Mouse (Mus musculus): ENCODE results near the gene Ikzf3. TPM values are rescaled to one million over a fixed set of nuclear protein-coding genes. Genes with fewer than 3 reads are reported as not detected.

The Ikzf3 gene
- total RNA-seq, 4 experiments from 2014 or later: not detected

DNA sequence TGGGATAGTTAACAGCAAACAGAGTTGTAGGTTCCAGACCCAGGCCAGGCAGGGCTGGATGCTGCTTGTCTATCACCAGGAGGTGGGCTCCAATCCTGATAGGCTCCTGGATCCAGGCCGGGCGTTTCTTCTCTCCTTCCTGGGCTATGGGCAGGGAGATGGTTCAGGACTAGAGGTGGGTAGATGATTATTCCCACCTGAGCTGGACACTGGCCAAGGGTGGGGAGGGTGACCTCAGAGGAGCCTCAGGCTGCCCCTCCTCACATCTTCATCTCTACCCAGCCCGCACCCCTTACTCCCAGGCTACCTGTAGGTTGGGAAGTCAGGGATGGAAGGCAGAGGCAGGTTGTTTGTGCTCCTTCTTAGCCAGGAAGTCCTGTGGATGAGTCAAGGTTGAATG is 96.4 kb downstream of the Ikzf3 start:
- DNase-seq (ENCODE audit: low spot score in 2 of 2): no peak

DNA sequence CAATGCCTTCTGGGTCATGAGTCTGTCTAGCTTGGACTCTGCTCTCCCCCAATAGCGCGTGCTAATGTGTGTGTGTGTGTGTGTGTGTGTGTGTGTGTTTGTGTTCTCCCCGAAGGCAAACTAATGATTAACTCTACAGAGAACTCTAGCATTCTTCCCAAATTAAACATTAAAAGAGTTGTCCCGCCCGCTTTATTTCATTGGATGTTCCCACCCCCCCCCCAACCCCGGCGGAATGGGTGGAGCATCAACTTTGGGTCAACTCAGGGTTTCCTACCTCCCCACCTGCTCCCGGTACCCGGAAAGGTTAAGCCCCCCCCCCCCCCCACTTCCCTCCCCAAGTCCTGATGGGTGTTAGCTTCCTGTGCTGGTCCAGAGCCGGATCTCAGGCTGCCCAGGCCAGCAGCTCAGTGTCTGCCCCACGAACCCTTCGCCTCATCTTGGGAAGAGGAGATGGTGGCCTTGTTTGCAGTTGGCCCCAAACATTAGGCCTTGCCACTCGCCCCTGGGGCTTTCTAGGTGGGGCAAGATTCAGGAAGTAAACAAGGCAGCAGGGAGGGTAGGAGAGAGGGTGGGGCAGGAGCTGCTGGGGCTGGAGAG is 97.5 kb downstream of the Ikzf3 start:
- no peak for DNase-seq (ENCODE audit: low spot score in 2 of 2)

DNA sequence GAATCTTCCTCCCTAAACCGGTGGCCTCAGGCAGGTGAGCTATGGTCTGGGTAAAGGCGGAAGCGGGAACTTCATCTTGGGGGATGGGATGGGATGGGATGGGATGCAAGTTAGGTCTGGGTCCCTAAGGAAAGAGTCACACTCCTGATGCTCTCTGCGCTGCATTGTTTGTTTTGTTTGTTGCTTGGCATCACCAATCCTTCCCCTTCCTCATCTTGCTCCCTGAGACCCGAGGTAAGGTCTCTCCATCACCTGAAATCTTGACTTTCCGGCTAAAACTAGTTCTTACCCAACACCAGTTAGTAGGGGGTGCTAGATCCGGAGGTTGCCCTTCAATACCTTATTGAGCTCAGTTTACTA is 98.4 kb downstream of the Ikzf3 start:
- DNase-seq (ENCODE audit: low spot score in 2 of 2): no peak

DNA sequence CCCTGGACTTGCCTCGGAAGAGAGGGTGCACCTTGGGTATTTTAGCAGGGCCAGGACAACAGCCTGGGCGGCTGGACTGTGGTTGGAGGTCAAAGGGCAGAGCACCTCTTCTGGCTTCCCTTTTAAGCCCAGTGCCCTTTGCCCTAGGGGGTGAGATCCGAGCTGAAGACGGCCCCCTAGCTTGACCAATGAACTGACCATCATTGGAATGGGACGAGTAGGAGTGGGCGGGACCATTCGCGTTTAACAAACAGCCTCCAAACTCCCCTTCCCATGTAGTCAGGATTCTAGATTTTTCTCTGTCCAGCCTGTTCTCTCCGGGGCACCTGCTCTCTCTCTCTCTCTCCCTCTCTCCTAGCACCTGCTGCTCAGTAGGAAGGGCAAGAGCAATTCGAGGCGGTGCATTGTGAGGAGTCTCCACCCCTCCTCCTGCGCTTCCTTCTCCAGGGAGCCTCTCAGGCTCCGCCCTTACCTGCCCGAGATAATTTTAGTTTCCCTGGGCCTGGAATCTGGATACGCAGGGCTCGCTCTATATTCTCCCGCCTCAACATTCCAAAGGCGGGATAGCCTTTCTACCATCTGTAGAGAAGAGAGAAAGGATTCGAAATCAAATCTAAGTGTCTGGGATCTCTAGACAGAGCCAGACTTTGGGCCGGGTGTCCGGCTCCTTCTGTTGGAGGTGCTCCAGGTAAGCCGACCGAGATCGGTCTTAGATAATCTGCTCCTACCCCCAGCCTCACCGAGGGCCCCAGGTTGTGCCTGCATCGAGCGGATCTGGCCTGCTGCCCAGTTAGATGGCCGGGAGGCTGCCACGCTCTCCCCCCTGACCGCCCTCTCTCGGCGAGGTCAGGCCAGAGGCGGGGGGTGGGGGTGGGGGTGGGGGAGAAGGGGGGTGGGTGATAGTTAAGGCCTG is 99.0 kb downstream of the Ikzf3 start:
- no peak for DNase-seq (ENCODE audit: low spot score in 2 of 2)

DNA sequence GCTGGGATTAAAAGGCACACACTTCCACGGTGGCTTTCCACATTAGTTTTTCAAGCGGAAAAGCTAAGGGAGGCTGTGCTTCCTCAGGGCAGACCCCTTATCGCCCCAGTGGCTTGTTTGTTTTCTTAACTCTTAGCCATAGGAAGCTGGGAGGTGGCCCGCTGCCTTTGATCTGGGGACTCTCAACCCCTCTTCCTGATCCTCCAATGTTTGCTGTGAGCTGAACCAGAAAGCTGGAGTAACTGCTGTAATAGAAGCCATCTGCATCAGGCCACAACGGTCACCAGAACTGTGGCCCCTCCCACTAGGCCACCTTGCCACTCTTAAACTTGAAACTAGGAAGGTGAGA is 99.6 kb downstream of the Ikzf3 start, which contains the start of gene Grb7:
Gene Grb7 (plus strand): TSS at position 182 of the 349 bp plus-strand sequence.
- no peak for DNase-seq (ENCODE audit: low spot score in 2 of 2)

DNA sequence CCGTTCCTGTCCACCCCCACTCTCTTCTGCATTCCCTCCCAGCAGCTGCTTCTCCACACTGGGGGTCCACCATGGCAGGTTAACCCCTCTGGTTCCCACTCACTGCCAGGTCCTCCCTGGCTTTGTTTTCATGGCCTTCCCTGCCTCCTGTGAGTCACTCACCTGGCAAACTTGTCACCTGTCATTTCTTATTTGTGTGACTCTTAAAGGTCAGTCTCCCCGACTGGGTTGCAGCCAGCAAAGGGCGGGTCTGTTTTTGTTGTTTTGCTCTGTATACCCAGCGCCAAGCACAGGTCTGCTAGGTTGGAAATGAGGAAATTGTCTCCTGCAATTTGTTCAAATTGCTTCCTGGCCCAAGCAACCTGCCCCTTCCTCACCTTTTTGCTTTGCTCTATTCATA is 100.2 kb downstream of the Ikzf3 start:
- DNase-seq (ENCODE audit: low spot score in 2 of 2): no peak

DNA sequence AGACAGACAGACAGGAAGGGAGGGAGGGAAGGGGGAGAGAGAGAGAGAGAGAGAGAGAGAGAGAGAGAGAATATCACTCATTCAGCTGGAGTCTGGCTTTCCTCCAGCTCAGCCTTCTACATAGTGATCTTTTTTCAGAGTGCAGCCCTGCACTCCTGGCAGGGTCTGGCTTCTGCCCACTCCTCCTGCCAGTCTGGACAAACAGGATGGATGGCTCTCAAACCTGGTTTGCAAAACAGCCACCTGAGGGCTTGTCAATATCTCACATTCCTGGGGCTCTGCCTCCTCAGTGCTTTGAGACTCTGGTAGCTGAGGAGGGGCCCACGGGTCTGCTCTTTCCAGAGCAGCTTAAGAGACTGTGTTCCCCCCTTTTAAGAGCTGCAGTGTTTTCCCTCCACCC is 100.6 kb downstream of the Ikzf3 start:
- DNase-seq (ENCODE audit: low spot score in 2 of 2): no peak

DNA sequence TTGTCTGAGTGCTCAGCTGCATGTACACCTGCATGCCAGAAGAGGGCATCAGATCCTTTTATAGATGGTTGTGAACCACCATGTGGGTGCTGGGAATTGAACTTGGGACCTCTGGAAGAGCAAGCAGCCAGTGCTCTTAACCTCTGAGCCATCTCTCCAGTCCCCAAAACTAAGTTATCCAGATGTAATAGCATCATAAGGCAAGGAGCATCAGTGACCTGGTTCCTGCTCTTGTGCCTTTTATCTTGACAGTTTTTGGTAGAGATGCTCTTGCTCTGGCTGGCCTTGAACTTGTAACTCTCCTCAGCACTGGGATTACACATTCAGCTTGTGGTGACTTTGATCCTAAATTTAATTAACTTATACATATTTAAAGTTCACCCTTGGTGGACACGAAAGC is 102.1 kb downstream of the Ikzf3 start:
- DNase-seq (ENCODE audit: low spot score in 2 of 2): no peak

DNA sequence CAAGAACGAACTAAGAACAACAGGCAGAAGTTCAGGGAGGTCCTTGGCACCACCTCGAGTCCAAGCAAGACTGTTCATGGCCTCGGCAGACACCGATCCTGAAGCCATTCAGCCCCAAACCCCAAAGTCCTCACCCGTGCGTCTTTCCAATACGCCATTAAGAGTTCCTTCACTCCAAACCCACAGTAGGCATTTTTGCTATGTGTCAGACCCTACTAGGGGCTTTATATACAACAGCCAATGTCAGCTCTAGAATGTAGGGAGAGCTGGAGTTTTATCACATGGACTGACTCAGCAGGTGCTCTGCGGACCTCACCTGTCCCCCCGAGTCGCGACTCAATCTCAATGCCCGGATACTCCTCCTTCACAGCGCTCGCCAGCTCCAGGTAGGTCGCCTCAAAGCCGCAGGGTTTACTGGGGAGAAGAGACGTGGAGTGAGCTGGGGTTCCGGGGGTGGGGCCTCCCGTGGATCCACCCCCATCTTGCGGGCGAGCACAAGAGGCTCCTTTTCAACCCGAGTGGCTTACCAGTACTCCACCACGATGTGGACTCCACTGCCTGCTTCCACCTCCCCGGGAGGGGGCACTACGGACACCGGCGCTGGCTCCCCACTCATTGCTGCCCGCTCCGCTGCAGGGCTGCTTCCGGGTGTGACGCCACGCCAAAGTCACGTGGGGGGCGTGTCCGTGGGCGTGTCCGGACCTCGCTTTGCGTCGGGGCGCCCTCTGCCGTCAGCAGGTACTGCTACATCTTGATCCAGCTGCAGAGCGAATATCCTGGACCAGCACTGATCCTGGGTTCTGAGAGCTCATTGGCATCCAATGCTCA is 107.3 kb downstream of the Ikzf3 start, which contains the start of gene Mien1:
Gene Mien1 (minus strand): TSS at position 661 of the 828 bp plus-strand sequence.
- peak; percentile 88 to 89 for DNase-seq (ENCODE audit: low spot score in 2 of 2)

DNA sequence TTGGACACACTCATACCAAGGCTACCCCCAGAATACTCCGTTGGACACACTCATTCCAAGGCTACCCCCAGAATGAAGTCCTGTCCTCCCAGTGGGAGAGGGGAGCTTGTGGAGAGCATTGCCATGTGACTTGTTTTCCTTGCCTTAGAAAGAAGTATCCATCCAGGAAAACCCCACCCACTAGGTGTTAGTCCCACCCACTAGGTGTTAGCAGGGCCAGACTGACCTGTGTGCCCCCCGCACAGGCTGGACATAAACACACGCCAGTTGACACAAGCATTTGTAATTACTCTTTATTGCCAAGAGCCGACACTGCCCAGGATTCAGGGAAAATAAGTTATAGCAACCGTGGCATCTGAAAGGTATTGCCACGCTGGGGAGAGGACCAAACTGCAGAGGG is 108.4 kb downstream of the Ikzf3 start:
- DNase-seq (ENCODE audit: low spot score in 2 of 2): no peak

DNA sequence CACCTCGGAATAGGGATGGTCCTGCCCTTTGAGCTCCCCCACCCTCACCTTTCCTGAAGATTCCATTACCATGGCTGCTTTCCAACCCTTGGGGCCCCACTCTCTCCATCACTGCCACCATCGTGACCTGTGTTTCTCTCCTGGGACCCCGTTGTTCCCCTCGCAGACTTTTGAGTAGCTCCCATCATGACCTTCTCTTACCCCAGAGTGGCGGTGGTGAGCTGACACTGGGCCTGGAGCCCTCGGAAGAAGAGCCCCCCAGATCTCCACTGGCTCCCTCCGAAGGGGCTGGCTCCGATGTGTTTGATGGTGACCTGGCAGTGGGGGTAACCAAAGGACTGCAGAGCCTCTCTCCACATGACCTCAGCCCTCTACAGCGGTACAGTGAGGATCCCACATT is 110.1 kb downstream of the Ikzf3 start:
- no peak for DNase-seq (ENCODE audit: low spot score in 2 of 2)

DNA sequence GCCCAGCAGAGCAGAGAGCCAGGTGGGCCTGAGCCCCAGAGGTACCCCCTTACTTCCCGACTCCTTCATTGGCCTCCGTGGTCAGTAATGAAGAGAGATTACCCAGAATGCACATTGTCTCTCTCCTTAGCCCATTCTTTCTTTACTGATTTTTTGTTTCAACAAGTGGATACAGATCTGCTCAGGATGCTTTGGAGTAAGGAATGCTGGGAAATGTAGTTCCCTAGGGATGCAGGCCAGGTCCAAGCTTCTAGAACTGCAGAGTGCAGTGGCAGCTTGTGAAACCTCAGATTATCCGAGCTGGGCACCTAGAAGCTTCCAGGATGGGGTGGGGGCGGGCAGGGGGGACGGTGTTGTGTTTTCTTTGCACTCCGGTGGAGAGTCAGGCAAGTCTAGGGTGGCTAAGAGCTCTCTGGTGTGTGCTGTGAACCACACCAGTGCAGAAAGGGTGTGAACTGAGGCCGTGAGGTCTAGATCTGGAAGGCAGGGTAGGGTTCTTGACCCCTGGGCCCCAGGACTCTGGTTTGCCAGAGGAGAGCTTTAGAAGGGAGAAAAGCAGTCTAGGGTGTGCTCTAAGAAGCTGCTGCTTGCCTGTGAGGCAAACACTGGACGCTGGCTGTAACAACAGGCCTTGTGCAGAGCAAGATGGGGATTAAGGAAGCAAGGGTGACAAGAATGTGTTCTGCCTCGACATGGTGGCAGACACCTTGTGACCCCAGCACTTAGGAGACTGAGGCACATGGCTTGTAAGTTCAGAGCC is 113.9 kb downstream of the Ikzf3 start:
- DNase-seq (ENCODE audit: low spot score in 2 of 2): no peak

DNA sequence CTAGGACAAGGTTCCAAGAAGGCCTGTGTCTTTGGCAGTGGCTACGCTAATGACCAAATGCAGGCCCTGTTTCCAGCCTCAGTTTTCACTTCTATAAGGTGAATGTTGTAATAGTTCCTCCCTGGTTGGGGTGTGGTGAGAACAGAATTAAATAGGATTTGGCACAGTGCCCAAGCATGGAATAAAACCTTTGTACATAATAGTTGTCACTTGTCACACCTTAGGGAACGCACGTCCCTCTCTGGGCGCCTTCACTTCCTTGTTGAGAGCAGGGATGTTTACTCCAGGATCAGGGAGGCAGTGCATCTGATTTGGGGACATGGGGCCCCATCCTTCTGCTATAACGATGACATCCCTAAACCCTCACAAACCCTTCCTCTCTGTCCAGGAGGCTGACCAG is 117.4 kb downstream of the Ikzf3 start:
- DNase-seq (ENCODE audit: low spot score in 2 of 2): no peak

DNA sequence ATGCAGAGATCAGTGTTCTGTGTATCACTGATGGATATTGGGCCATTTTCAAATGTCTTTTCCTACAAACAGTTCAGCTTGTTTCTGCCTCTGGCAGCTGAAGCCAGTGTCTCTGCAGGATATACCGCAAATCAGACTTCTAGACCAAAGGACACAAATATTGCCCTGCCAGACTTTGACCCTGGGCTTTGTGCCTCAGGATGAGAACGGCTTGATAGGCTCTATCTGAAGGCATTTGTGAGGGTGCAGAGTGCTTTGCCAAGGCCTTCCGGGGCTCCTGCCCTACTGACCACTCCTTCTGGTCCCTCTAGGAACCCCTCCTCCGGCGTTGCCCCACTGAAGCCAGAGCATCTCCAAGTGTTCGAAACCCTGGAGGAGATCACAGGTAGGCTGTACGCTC is 119.2 kb downstream of the Ikzf3 start:
- DNase-seq (ENCODE audit: low spot score in 2 of 2): no peak

DNA sequence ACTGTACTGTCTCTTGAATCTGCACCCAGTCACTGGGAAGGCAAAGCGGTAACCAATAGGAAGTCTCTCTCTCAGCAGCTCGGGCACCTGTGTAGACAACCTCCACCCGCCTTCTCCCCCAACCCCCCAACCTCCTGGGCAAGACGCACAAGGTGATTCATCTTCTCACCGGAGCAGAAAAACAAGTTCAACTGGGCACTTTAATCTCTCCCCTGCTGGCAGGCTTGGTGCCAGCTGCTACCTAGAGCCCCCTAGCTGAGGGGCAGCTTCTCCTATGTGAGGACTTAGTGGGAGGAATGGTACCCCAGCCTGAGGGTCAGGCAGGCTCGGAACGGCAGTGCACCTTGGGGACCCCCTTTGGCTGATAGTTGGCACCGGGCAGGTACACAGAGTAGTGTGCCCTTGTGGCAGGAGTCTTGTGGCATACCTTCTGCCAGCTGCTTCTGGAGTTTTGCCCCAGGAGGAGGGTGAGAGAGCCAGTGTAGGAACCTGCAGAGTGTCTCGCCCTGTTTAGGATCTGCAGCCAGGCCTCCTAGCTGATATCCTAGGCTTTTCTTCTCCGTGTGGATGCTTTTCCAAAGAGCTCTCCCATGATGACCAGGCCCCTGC is 126.8 kb downstream of the Ikzf3 start:
- DNase-seq (ENCODE audit: low spot score in 2 of 2): no peak

DNA sequence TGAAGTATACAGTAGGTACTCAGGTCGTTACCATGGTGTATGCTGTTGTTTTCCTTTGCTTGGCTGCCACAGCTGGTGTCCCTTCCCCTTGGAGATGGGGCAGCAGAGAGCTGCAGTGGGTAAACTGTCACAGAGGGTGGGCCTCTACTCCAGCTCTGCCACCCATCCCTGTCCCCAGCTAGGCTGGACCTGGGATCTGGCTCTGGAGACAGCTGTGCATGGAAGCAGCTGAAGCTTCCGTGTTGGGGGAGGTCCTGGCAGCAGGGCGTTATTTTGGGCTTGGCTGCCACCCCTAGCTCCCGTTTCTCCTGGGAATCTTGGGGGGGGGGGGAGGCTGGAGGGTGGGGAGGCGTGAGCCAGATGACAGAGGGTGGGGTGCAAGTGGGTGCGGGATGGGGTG is 127.6 kb downstream of the Ikzf3 start:
- DNase-seq (ENCODE audit: low spot score in 2 of 2): no peak

DNA sequence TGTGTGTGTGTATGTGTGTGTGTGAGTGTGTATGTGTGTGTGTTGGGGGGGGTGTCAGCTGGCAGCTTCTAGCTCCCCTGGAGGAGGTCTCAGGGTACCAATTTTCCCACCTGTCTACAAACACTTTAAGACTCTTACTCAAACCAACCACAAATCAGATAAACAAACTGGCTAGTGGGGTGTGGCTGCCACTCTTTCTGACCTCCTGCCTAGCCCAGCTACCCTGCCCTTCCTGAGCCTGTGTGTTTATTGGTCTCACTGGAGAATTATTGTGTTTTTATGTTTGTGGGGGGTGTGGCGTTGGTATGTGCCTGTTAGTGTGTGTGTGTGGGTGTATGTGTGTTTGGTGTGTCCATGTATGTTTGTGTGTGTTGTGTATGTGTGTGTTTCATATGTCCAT is 128.8 kb downstream of the Ikzf3 start:
- no peak for DNase-seq (ENCODE audit: low spot score in 2 of 2)
